Mouse (Mus musculus) neural tube, embryonic 14.5 days (tissue): ENCODE measurements at regions not wholly inside any gene's neighbourhood (a gene's known extent, or its start where the extent isn't known, plus 50 kb on each side); places are given as distances from the start of the nearest gene placed in this dataset.

Experiments
- ATAC-seq: fragments of 200-750 bp; cut with Nextera tagmentation; 2 replicates; pipeline ENCODE4 v1.8.0; 2017; ENCODE audit warnings: low read depth, mild to moderate bottlenecking, moderate TSS enrichment, moderate library complexity
- H3K27ac ChIP-seq: fragments of 300-500 bp; sonication (generic); 2 replicates; pipeline ENCODE4 v1.5.1; 2014; ENCODE audit warnings: low read depth, mild to moderate bottlenecking, control low read depth, low read length, moderate library complexity, mixed read lengths
- H3K27me3 ChIP-seq: fragments of 300-500 bp; sonication (generic); 2 replicates; pipeline ENCODE4 v1.6.1; 2014; ENCODE audit warnings: low read length; ENCODE audit not compliant: control insufficient read depth, insufficient read depth
- H3K36me3 ChIP-seq: fragments of 300-500 bp; sonication (generic); 2 replicates; pipeline ENCODE4 v1.6.1; 2014; ENCODE audit warnings: low read length, mixed read lengths; ENCODE audit not compliant: control insufficient read depth, insufficient read depth
- H3K4me1 ChIP-seq: fragments of 300-500 bp; sonication (generic); 2 replicates; pipeline ENCODE4 v1.6.1; 2014; ENCODE audit warnings: low read length; ENCODE audit not compliant: control insufficient read depth, insufficient read depth
- H3K4me2 ChIP-seq: fragments of 300-500 bp; sonication (generic); 2 replicates; pipeline ENCODE4 v1.6.1; 2014; ENCODE audit warnings: mild to moderate bottlenecking, low read depth, low read length, control low read depth
- H3K4me3 ChIP-seq: fragments of 300-500 bp; sonication (generic); 2 replicates; pipeline ENCODE4 v1.5.1; 2014; ENCODE audit warnings: low read depth, low read length, control low read depth, mixed read lengths
- H3K9ac ChIP-seq: fragments of 300-500 bp; sonication (generic); replicated peaks from 2 replicates; pipeline ENCODE4 v1.6.1; 2014; ENCODE audit warnings: low read depth, mild to moderate bottlenecking, control low read depth, low read length, mixed read lengths
- H3K9me3 ChIP-seq: fragments of 300-500 bp; sonication (generic); 2 replicates; pipeline ENCODE4 v1.6.1; 2016; ENCODE audit warnings: low read length; ENCODE audit not compliant: control insufficient read depth
- WGBS: fragments of 180-500 bp; shearing (Covaris S2); extraction: QIAGEN DNeasy Blood & Tissue Kit; methylation state at CpG from one replicate; pipeline ENCODE4 v1.1.7; 2014; 5-methylcytosine and 5-hydroxymethylcytosine counted together

GRCm38 (mm10) chr17:60018752-60019323 lies 1005.7 kb upstream of the Nudt12 start:
- WGBS, result 43% methylated on average over 6 of the region's 6 CpGs
- H3K4me2 ChIP-seq, result no peak overlapping the region
- H3K9me3 ChIP-seq, result no peaks in the 10 kb centered on the region
- H3K27ac ChIP-seq, result no peak overlapping the region
- no peaks in the 10 kb centered on the region for H3K36me3 ChIP-seq
- ATAC-seq, result peak; percentile 80
- no peaks in the 10 kb centered on the region for H3K27me3 ChIP-seq
- H3K4me1 ChIP-seq, result no peaks in the 10 kb centered on the region
- H3K9ac ChIP-seq, result no peak overlapping the region
- H3K4me3 ChIP-seq, result no peak overlapping the region

DNA sequence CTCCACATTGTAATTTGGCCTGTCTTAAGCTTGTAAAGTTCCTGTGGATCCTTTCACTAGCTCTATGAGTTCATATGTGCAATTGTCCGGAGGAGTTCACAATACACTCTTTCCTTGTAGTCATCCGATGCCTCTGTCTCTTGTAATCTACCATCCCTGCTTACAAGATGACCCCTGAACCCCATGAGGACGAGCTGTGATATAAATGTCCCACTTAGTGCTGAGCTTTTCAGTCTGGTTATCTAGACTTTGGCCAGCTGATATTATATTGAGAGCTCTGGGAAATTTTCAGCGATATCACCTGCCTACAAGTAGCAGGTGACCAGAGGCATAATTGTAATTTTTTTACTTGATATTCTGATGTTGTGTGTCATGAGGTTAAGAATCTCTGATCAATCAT lies 984.8 kb upstream of the Nudt12 start:
- H3K9ac ChIP-seq, result no peak overlapping the region
- no peaks in the 10 kb centered on the region for H3K27me3 ChIP-seq
- 79% methylated on average over 4 of the region's 4 CpGs for WGBS
- H3K27ac ChIP-seq, result no peak overlapping the region
- no peaks in the 10 kb centered on the region for H3K36me3 ChIP-seq
- no peak overlapping the region for H3K4me3 ChIP-seq
- H3K4me2 ChIP-seq, result no peak overlapping the region
- H3K9me3 ChIP-seq, result no peaks in the 10 kb centered on the region
- ATAC-seq, result no peak
- H3K4me1 ChIP-seq, result no peaks in the 10 kb centered on the region

GRCm38 (mm10) chr17:59979325-59979880 lies 966.2 kb upstream of the Nudt12 start:
- Histone ChIP-seq H3K4me2 (no peak overlapping the region), H3K36me3 (no peaks in the 10 kb centered on the region), H3K27me3 (no peaks in the 10 kb centered on the region), H3K9me3 (no peaks in the 10 kb centered on the region), H3K9ac (no peak overlapping the region), H3K4me1 (no peaks in the 10 kb centered on the region), H3K4me3 (no peak overlapping the region), H3K27ac (no peak overlapping the region)
- peak; percentile 46; the same call in 1 of the 2 replicates for ATAC-seq

DNA sequence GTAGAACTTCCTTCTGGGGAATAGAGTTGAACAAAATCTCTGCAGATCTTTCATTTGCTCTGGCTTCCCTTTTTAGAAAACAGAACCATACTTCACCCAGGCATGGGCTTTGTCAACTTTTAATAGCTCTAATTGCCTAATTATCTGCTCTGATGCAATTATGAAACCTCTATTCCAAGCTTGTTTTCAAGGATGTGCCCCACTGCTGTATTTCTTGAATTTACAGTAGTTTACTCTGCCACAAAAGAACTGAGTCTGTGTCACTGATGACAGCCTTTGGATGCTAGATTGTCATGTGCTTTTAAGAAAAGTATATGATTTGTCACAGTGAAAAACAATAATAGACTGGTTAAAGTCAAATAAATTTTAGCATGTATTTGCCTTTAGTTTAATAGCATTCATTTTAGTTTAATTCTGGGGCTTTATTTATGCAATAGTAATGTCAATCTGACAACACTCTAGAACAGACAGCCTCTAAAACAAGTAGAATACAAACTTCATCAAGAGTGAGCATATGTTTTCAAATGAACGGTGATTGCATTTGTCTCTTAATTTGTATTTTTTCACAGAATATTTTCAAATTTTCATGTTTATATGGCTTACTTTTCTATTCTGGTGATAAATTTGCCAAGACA lies 964.1 kb upstream of the Nudt12 start:
- Histone ChIP-seq H3K27me3 (no peaks in the 10 kb centered on the region), H3K4me1 (no peaks in the 10 kb centered on the region), H3K9me3 (no peaks in the 10 kb centered on the region), H3K4me2 (no peak overlapping the region), H3K27ac (no peak overlapping the region), H3K36me3 (no peaks in the 10 kb centered on the region), H3K9ac (no peak overlapping the region), H3K4me3 (no peak overlapping the region)
- ATAC-seq, result no peak
- WGBS, result 98% methylated on average over 1 of the region's 1 CpGs

- ATAC-seq, result no peak
- H3K4me2 ChIP-seq, result no peak overlapping the region
- no peaks in the 10 kb centered on the region for H3K9me3 ChIP-seq
- H3K27me3 ChIP-seq, result no peaks in the 10 kb centered on the region
- no peak overlapping the region for H3K4me3 ChIP-seq
- H3K36me3 ChIP-seq, result no peaks in the 10 kb centered on the region
- no peak overlapping the region for H3K27ac ChIP-seq
- H3K4me1 ChIP-seq, result no peaks in the 10 kb centered on the region
- no peak overlapping the region for H3K9ac ChIP-seq
- WGBS, result 85% methylated on average over 3 of the region's 3 CpGs
Measured at GRCm38 (mm10) chr17:59967383-59967782, 954.2 kb upstream of the Nudt12 start.

DNA sequence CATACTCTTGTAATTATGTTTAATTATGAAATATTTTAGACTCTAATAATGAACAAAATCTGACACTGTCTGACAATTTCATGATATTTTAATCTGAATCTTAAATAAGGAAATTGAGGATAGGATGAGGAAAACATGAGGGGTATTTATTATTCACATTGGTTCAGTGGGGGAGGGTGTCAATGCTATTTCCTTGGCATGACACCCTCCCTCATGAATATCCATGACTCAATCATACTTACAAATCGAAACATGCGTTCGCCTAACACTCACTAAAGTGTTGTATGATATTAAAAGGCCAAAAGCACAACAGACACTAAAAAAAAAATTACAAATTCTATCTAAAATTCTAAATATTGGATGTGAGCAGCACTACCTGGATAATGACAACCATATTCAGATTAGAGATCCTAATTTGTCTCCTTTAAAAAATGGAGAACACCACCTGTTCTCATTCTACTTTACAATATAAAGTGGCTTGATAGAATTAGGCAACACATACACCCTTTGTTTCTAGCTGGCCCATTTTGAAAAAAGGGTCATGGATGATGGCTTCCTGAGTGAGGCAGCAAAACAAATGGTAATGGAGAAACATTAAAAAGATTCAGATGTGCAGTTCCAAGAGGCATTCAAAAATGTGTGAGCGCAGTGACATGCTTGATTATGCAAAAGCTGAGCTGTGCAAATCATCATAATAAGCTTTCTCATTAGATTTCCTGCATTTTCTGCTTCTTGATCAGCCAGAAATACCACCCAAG lies 942.3 kb upstream of the Nudt12 start:
- no peaks in the 10 kb centered on the region for H3K9me3 ChIP-seq
- no peak overlapping the region for H3K4me2 ChIP-seq
- H3K4me1 ChIP-seq, result no peaks in the 10 kb centered on the region
- H3K9ac ChIP-seq, result no peak overlapping the region
- no peaks in the 10 kb centered on the region for H3K36me3 ChIP-seq
- 74% methylated on average over 4 of the region's 4 CpGs for WGBS
- no peak overlapping the region for H3K4me3 ChIP-seq
- H3K27ac ChIP-seq, result no peak overlapping the region
- peak; percentile 49; the same call in 1 of the 2 replicates for ATAC-seq
- no peaks in the 10 kb centered on the region for H3K27me3 ChIP-seq

DNA sequence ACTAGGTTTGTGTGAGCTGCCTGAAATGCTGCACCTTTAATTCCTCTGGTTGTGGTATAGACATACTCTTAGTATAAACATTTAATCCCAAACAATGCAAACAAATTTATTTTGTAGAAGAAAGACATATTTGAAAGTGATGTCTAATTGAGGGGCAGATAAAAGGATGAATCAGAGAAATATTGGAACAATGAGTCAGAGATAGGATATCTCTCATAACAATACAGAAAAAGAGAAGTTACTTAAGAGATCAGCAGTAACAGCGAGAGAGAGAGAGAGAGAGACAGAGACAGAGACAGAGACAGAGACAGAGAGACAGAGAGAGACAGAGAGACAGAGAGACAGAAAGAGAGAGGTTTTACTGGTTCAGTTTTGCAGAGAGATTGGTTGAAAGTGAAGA lies 933.3 kb upstream of the Nudt12 start:
- Histone ChIP-seq H3K9ac (no peak overlapping the region), H3K36me3 (no peaks in the 10 kb centered on the region), H3K4me3 (no peak overlapping the region), H3K27me3 (no peaks in the 10 kb centered on the region), H3K27ac (no peak overlapping the region), H3K9me3 (no peaks in the 10 kb centered on the region), H3K4me1 (no peaks in the 10 kb centered on the region), H3K4me2 (no peak overlapping the region)
- 89% methylated on average over 1 of the region's 1 CpGs for WGBS
- no peak for ATAC-seq

- WGBS, result 85% methylated on average over 3 of the region's 3 CpGs
- no peak for ATAC-seq
- H3K27me3 ChIP-seq, result no peaks in the 10 kb centered on the region
- no peak overlapping the region for H3K27ac ChIP-seq
- H3K4me1 ChIP-seq, result no peaks in the 10 kb centered on the region
- no peak overlapping the region for H3K4me2 ChIP-seq
- no peak overlapping the region for H3K4me3 ChIP-seq
- H3K9ac ChIP-seq, result no peak overlapping the region
- no peaks in the 10 kb centered on the region for H3K36me3 ChIP-seq
- H3K9me3 ChIP-seq, result no peaks in the 10 kb centered on the region
Measured at GRCm38 (mm10) chr17:59904395-59904794, 891.2 kb upstream of the Nudt12 start.

GRCm38 (mm10) chr17:59877791-59878190 lies 864.6 kb upstream of the Nudt12 start:
- H3K36me3 ChIP-seq, result no peaks in the 10 kb centered on the region
- H3K27me3 ChIP-seq, result no peaks in the 10 kb centered on the region
- 76% methylated on average over 4 of the region's 4 CpGs for WGBS
- H3K9me3 ChIP-seq, result no peaks in the 10 kb centered on the region
- H3K9ac ChIP-seq, result no peak overlapping the region
- no peak overlapping the region for H3K27ac ChIP-seq
- H3K4me1 ChIP-seq, result no peaks in the 10 kb centered on the region
- H3K4me3 ChIP-seq, result no peak overlapping the region
- ATAC-seq, result no peak
- no peak overlapping the region for H3K4me2 ChIP-seq
